In genomic region chr9:52661422-52661821, GRCm38 (mm10) we compare ENCODE assay signal across 24 mouse cellular contexts. TPM values are rescaled to one million over a fixed set of nuclear protein-coding genes. Genes with fewer than 3 reads are reported as not detected.
DNase-seq lines count a peak whose midpoint lies in the region; ATAC-seq lines count a peak whose summit lies in the region.
"Had no signal": no experiment of that assay in that cellular context is flagged by ENCODE, and none has a peak within 500 bp of the region (broad histone marks: within the 10 kb centered on the region; RNA-seq: fewer than 3 reads in every experiment).

No protein-coding gene starts in this region.

- peak; percentile 40 to 61 for DNase-seq in layer of hippocampus, adult 18-20 months (ENCODE audit: low spot score in 2 of 2)
- DNase-seq in layer of hippocampus, postnatal 25 days (ENCODE audit: extremely low spot score in 1 of 2, low spot score in 1 of 2) = no peak
- DNase-seq in layer of hippocampus, postnatal 36 days = peak; percentile 15 to 38
- DNase-seq in layer of hippocampus, adult 11-12 months (ENCODE audit: low spot score) = no peak
- DNase-seq in right cerebral cortex, adult 2 months (ENCODE audit: low spot score in 2 of 2) = peak; percentile 39 to 50
- no peak for DNase-seq in right cerebral cortex, postnatal 14 days
- peak; percentile 79 for DNase-seq in telencephalon, adult 2 months (ENCODE audit: low read depth, low spot score)
- DNase-seq: adrenal gland, postnatal 14 days; cerebellum, adult 18-20 months; cerebellum, adult 9-11 months; cerebellum, postnatal 36 days; gastrocnemius, postnatal 25 days; heart, postnatal 36 days had no signal

- no peaks in the 10 kb centered on the region for H3K36me3 ChIP-seq in midbrain, embryonic 13.5 days
- H3K36me3 ChIP-seq: embryonic facial prominence, embryonic 13.5 days; forebrain, embryonic 12.5 days; heart, embryonic 12.5 days; hindbrain, embryonic 15.5 days had no signal

- H3K4me1 ChIP-seq in midbrain, embryonic 13.5 days (replicated peaks) = no peaks in the 10 kb centered on the region
- H3K4me1 ChIP-seq: embryonic facial prominence, embryonic 13.5 days; forebrain, embryonic 12.5 days; heart, embryonic 12.5 days; hindbrain, embryonic 15.5 days had no signal

- WGBS in midbrain, embryonic 13.5 days = 86% methylated on average over 3 of the region's 3 CpGs

- no peak overlapping the region for H3K4me2 ChIP-seq in midbrain, embryonic 13.5 days (replicated peaks)
- H3K4me2 ChIP-seq: embryonic facial prominence, embryonic 13.5 days; forebrain, embryonic 12.5 days; heart, embryonic 12.5 days; hindbrain, embryonic 15.5 days had no signal

- H3K4me3 ChIP-seq in midbrain, embryonic 13.5 days (replicated peaks) = no peak overlapping the region
- H3K4me3 ChIP-seq: embryonic facial prominence, embryonic 13.5 days; forebrain, embryonic 12.5 days; heart, embryonic 12.5 days; hindbrain, embryonic 15.5 days had no signal

- no peak overlapping the region for H3K9ac ChIP-seq in midbrain, embryonic 13.5 days (replicated peaks)
- H3K9ac ChIP-seq: embryonic facial prominence, embryonic 13.5 days; forebrain, embryonic 12.5 days; heart, embryonic 12.5 days; hindbrain, embryonic 15.5 days had no signal

- no peak for ATAC-seq in midbrain, embryonic 13.5 days
- ATAC-seq: activated CD4-positive, CD25-positive, alpha-beta regulatory T cell, adult 4 months; forebrain, embryonic 16.5 days; Patski had no signal

- H3K9me3 ChIP-seq in midbrain, embryonic 13.5 days = no peaks in the 10 kb centered on the region
- H3K9me3 ChIP-seq: embryonic facial prominence, embryonic 13.5 days; forebrain, embryonic 12.5 days; hindbrain, embryonic 15.5 days had no signal

- no peak overlapping the region for H3K27ac ChIP-seq in midbrain, embryonic 13.5 days
- H3K27ac ChIP-seq: embryonic facial prominence, embryonic 13.5 days; forebrain, embryonic 12.5 days; hindbrain, embryonic 15.5 days had no signal

- no peaks in the 10 kb centered on the region for H3K27me3 ChIP-seq in midbrain, embryonic 13.5 days
- H3K27me3 ChIP-seq: CH12.LX; embryonic facial prominence, embryonic 13.5 days; forebrain, embryonic 12.5 days; heart, embryonic 12.5 days; hindbrain, embryonic 15.5 days; Patski had no signal

RNA-seq across cellular contexts. Expression of gene AI593442, which starts 18.2 kb away (rescaled TPM):
- total RNA-seq in layer of hippocampus, adult 18-20 months (2021) = 100 to 1,000 TPM; 109 to 121 TPM
- 100 to 1,000 TPM; 116 to 137 TPM for total RNA-seq in layer of hippocampus, postnatal 25 days (2021)
- 100 to 1,000 TPM; 114 to 121 TPM for total RNA-seq in layer of hippocampus, postnatal 36 days (2021)
- 22.6 and 23.0 TPM in 2 replicates for polyA plus RNA-seq in midbrain, embryonic 13.5 days (2015; fragmentation: Nextera tagmentation; extraction: Ambion mirVana)
- total RNA-seq: adrenal gland, adult 18-20 months; CH12.LX; granulocyte monocyte progenitor cell, adult 5-6 weeks had no signal
- polyA plus RNA-seq: activated CD4-positive, CD25-positive, alpha-beta regulatory T cell, adult 4 months; Patski had no signal

Comparison
In these comparisons a context has a peak if more than half of its experiments do, and no peak if none do; other contexts are left out.
1. DNase-seq: peak in layer of hippocampus, adult 18-20 months (2 of 2), layer of hippocampus, postnatal 36 days (2 of 2), right cerebral cortex, adult 2 months (2 of 2) and telencephalon, adult 2 months (single experiment); none in layer of hippocampus, postnatal 25 days (0 of 2), layer of hippocampus, adult 11-12 months (single experiment) and right cerebral cortex, postnatal 14 days (single experiment).